Mouse (Mus musculus) neural tube, embryonic 10.5 days (tissue): ENCODE data around the gene Mfap5.
"Not testable (repeated sequence)": the region's sequence is repeated elsewhere in the genome, so short reads cannot be mapped to it uniquely, and the experiment has no call there.

Experiments
- DNase-seq: peaks from one replicate; pipeline ENCODE4 v3.0.0-alpha.2; 2017; ENCODE audit warnings: low spot score; ENCODE audit errors: extremely low spot score

Mfap5 gene

GRCm38 (mm10) chr6:122560427-122560826 is 54.8 kb downstream of the Mfap5 start:
- peak; percentile 81 for DNase-seq

- DNase-seq: no peak
Observed at GRCm38 (mm10) chr6:122561005-122561404, 55.4 kb downstream of the Mfap5 start.

GRCm38 (mm10) chr6:122562463-122562862 is 56.8 kb downstream of the Mfap5 start:
- DNase-seq: peak; percentile 52

GRCm38 (mm10) chr6:122565070-122565784 is 59.6 kb downstream of the Mfap5 start:
- no peak for DNase-seq

- DNase-seq: no peak
Observed at GRCm38 (mm10) chr6:122569113-122569512, 63.5 kb downstream of the Mfap5 start.

- no peak for DNase-seq
Observed at GRCm38 (mm10) chr6:122569762-122570161, 64.1 kb downstream of the Mfap5 start.

- DNase-seq: no peak
Observed at GRCm38 (mm10) chr6:122570695-122571616, 65.3 kb downstream of the Mfap5 start.

- no peak for DNase-seq
Observed at GRCm38 (mm10) chr6:122571617-122571959, 65.9 kb downstream of the Mfap5 start.

GRCm38 (mm10) chr6:122575037-122575436 is 69.4 kb downstream of the Mfap5 start:
- not testable (repeated sequence) for DNase-seq

- no peak for DNase-seq
Observed at GRCm38 (mm10) chr6:122577030-122577429, 71.4 kb downstream of the Mfap5 start.
